ENCODE assay signal across 8 mouse cellular contexts in the genomic region with DNA sequence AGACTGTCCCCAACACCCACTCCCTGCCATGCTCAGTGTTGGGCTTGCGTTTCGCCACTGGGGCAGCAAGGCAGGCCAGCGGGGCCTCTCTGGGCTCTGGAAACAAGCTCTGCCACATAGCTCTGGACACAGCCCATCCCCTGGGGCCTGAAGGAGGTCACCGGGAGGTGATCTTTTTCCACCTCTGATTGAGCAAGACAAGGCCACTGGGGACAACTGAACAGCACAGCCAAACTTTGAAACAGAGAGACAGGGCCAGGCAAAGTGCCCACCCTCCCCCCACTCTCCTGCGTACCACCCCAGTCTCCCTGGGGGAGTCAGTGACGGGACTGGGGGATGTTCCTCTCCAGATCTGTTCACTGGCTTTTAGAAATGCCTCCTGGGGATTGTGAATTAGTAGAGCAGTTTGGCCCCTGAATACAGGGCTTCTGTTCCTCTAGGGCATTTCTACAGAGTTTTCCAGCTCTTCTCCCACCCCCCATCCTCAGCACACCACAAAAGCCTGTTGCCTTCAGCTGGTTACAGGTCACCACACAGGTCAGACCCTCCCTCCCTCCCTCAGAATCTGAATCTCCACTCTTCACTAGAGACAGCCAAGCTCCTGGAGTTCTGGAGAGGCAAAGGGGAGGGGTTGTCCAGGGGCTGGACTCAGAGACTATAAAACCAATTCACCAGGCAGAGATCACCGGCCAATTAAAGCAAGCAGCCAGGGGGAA. TPM values are rescaled to one million over a fixed set of nuclear protein-coding genes. Genes with fewer than 3 reads are reported as not detected.
DNase-seq lines count a peak whose midpoint lies in the region; ATAC-seq lines count a peak whose summit lies in the region.

No protein-coding gene starts in this region.

- ATAC-seq in heart, embryonic 16.5 days (replicated peaks; ENCODE audit: extremely low read depth, insufficient read depth, low FRiP score): peak; percentile 25; the same call in 1 of the 2 replicates
- no peak for ATAC-seq in granulocyte monocyte progenitor cell, adult 5-6 weeks (replicated peaks; ENCODE audit: poor library complexity, severe bottlenecking)

- no peak overlapping the region for H3K4me3 ChIP-seq in heart, embryonic 16.5 days (ENCODE audit: low read length)

- H3K27me3 ChIP-seq in heart, embryonic 16.5 days (ENCODE audit: control insufficient read depth, insufficient read depth, low read length): no peaks in the 10 kb centered on the region

- no peaks in the 10 kb centered on the region for H3K9me3 ChIP-seq in heart, embryonic 16.5 days (replicated peaks; ENCODE audit: control insufficient read depth, low read length)

- peak overlapping the region; percentile 66 for H3K27ac ChIP-seq in heart, embryonic 16.5 days (ENCODE audit: low read length)

- peak; percentile 97 for DNase-seq in 3T3-L1 (ENCODE audit: low read depth, low spot score)
- peak; percentile 82 for DNase-seq in embryo, embryonic 11 days
- DNase-seq in kidney, postnatal 10 days: peak; percentile 84
- peak; percentile 82 for DNase-seq in lung, postnatal 25 days (ENCODE audit: low spot score)
- no peak for DNase-seq in left cerebral cortex, adult 8-10 months (ENCODE audit: low spot score in 2 of 2)
- no peak for DNase-seq in layer of hippocampus, postnatal 25 days (ENCODE audit: extremely low spot score in 1 of 2, low spot score in 1 of 2)

- H3K36me3 ChIP-seq in heart, embryonic 16.5 days (ENCODE audit: control insufficient read depth, insufficient read depth): peaks cover 3% of the 10 kb centered on the region; the same call in 1 of the 2 replicates

- H3K4me2 ChIP-seq in heart, embryonic 16.5 days (ENCODE audit: low read depth, low read length): no peak overlapping the region

- 19% methylated on average over 7 of the region's 7 CpGs for WGBS in heart, embryonic 16.5 days

- peak overlapping the region; percentile 46 for H3K9ac ChIP-seq in heart, embryonic 16.5 days (ENCODE audit: low read length)

- H3K4me1 ChIP-seq in heart, embryonic 16.5 days (ENCODE audit: control insufficient read depth, insufficient read depth, low read length): peaks cover 43% of the 10 kb centered on the region

RNA-seq across cellular contexts. Expression of a gene that starts 19.9 kb away (rescaled TPM):
- polyA plus RNA-seq in heart, embryonic 16.5 days (2015; fragmentation: Nextera tagmentation; extraction: Ambion mirVana): 1.4 and 1.8 TPM in 2 replicates
- total RNA-seq in granulocyte monocyte progenitor cell, adult 5-6 weeks (2014; fragmentation: Nextera tagmentation): 0.52 and 6.0 TPM in 2 replicates
- 0.21 and 0.60 TPM in 2 replicates for total RNA-seq in granulocyte monocyte progenitor cell, adult 5-6 weeks (2017)
- total RNA-seq in left cerebral cortex, adult 8-10 months (2022): 1 to 10 TPM; 3.4 to 5.2 (median 4.7) TPM
- total RNA-seq in layer of hippocampus, postnatal 25 days (2021): 1 to 10 TPM; 4.0 to 5.0 TPM

RNA-seq across cellular contexts. Expression of a gene that starts 50.1 kb away (rescaled TPM):
- polyA plus RNA-seq in heart, embryonic 16.5 days (2015; fragmentation: Nextera tagmentation; extraction: Ambion mirVana): 197 and 220 TPM in 2 replicates
- 221 and 248 TPM in 2 replicates for total RNA-seq in granulocyte monocyte progenitor cell, adult 5-6 weeks (2014; fragmentation: Nextera tagmentation)
- total RNA-seq in granulocyte monocyte progenitor cell, adult 5-6 weeks (2017): 186 and 206 TPM in 2 replicates
- total RNA-seq in left cerebral cortex, adult 8-10 months (2022): 100 to 1,000 TPM; 167 to 180 (median 175) TPM
- 100 to 1,000 TPM; 163 to 201 TPM for total RNA-seq in layer of hippocampus, postnatal 25 days (2021)

Comparison
In these comparisons a context has a peak if more than half of its experiments do, and no peak if none do; other contexts are left out.
1. DNase-seq: peak in 3T3-L1 (single experiment), embryo, embryonic 11 days (single experiment), kidney, postnatal 10 days (single experiment) and lung, postnatal 25 days (single experiment); none in left cerebral cortex, adult 8-10 months (0 of 2) and layer of hippocampus, postnatal 25 days (0 of 2).